Mouse (Mus musculus) midbrain, embryonic 12.5 days (tissue): Measurements from ENCODE around the gene Lrp2bp. TPM values are rescaled to one million over a fixed set of nuclear protein-coding genes. Genes with fewer than 3 reads are reported as not detected.

Experiments used
- ATAC-seq: fragments of 200-750 bp; cut with Nextera tagmentation; 2 replicates; pipeline ENCODE4 v1.8.0; 2017; ENCODE audit warnings: low read depth, moderate TSS enrichment, moderate library complexity; ENCODE audit not compliant: low FRiP score
- H3K27ac ChIP-seq: fragments of 300-500 bp; sonication (generic); replicated peaks from 2 replicates; pipeline ENCODE4 v1.5.1; 2016; ENCODE audit warnings: mild to moderate bottlenecking
- H3K27me3 ChIP-seq: fragments of 300-500 bp; sonication (generic); 2 replicates; pipeline ENCODE4 v1.6.1; 2016; ENCODE audit warnings: mild to moderate bottlenecking
- H3K36me3 ChIP-seq: fragments of 300-500 bp; sonication (generic); 2 replicates; pipeline ENCODE4 v1.6.1; 2016
- H3K4me1 ChIP-seq: fragments of 300-500 bp; sonication (generic); 2 replicates; pipeline ENCODE4 v1.6.1; 2016
- H3K4me2 ChIP-seq: fragments of 300-500 bp; sonication (generic); replicated peaks from 2 replicates; pipeline ENCODE4 v1.6.1; 2016; ENCODE audit warnings: mild to moderate bottlenecking, moderate library complexity
- H3K4me3 ChIP-seq: fragments of 300-500 bp; sonication (generic); 2 replicates; pipeline ENCODE4 v1.5.1; 2016; ENCODE audit warnings: mild to moderate bottlenecking
- H3K9ac ChIP-seq: fragments of 300-500 bp; sonication (generic); replicated peaks from 2 replicates; pipeline ENCODE4 v1.6.1; 2016; ENCODE audit warnings: mild to moderate bottlenecking, moderate library complexity
- H3K9me3 ChIP-seq: fragments of 300-500 bp; sonication (generic); 2 replicates; pipeline ENCODE4 v1.6.1; 2016; ENCODE audit warnings: mild to moderate bottlenecking
- WGBS: fragments of 180-500 bp; shearing (Covaris S2); methylation state at CpG from one replicate; pipeline ENCODE4 v1.1.7; 2016; 5-methylcytosine and 5-hydroxymethylcytosine counted together
- polyA plus RNA-seq: library from polyadenylated mRNA; unstranded; fragments of >200 nt; fragmentation: Nextera tagmentation; extraction: Ambion mirVana; gene quantifications from 2 replicates; pipeline ENCODE4 v1.2.1, GENCODE M21; 2016

The Lrp2bp gene
- polyA plus RNA-seq, 1 experiment from 2014 or later: 0.34 TPM

GRCm38 (mm10) chr8:46040260-46040659, 41.2 kb downstream of the Lrp2bp start:
- no peak for ATAC-seq
- H3K36me3 ChIP-seq: peaks cover 14% of the 10 kb centered on the region; the same call in 1 of the 2 replicates
- no peaks in the 10 kb centered on the region for H3K4me1 ChIP-seq
- no peaks in the 10 kb centered on the region for H3K27me3 ChIP-seq
- no peak overlapping the region; the same call in 1 of the 2 replicates for H3K27ac ChIP-seq
- WGBS: 79% methylated on average over 13 of the region's 13 CpGs
- no peak overlapping the region for H3K9ac ChIP-seq
- no peaks in the 10 kb centered on the region for H3K9me3 ChIP-seq
- H3K4me2 ChIP-seq: no peak overlapping the region
- H3K4me3 ChIP-seq: no peak overlapping the region

- WGBS: 93% methylated on average over 5 of the region's 5 CpGs
- no peak overlapping the region for H3K4me3 ChIP-seq
- H3K4me2 ChIP-seq: no peak overlapping the region
- H3K27ac ChIP-seq: no peak overlapping the region
- H3K36me3 ChIP-seq: peaks cover 7% of the 10 kb centered on the region; the same call in 1 of the 2 replicates
- no peak for ATAC-seq
- H3K4me1 ChIP-seq: no peaks in the 10 kb centered on the region
- no peaks in the 10 kb centered on the region for H3K27me3 ChIP-seq
- no peaks in the 10 kb centered on the region for H3K9me3 ChIP-seq
- H3K9ac ChIP-seq: no peak overlapping the region
Observed at GRCm38 (mm10) chr8:46072798-46073197, 73.7 kb downstream of the Lrp2bp start.

GRCm38 (mm10) chr8:46073540-46074140, 74.5 kb downstream of the Lrp2bp start:
- WGBS: 76% methylated on average over 2 of the region's 2 CpGs
- Histone ChIP-seq H3K27me3 (no peaks in the 10 kb centered on the region), H3K27ac (no peak overlapping the region), H3K4me1 (no peaks in the 10 kb centered on the region), H3K9me3 (no peaks in the 10 kb centered on the region), H3K36me3 (0 out of 2 replicates have a peak, but pooled peaks cover 6% of the 10 kb centered on the region), H3K4me3 (no peak overlapping the region), H3K9ac (no peak overlapping the region), H3K4me2 (no peak overlapping the region)
- ATAC-seq: no peak

- Histone ChIP-seq H3K9me3 (no peaks in the 10 kb centered on the region), H3K27ac (no peak overlapping the region), H3K27me3 (no peaks in the 10 kb centered on the region), H3K4me3 (no peak overlapping the region), H3K4me2 (no peak overlapping the region), H3K4me1 (no peaks in the 10 kb centered on the region), H3K36me3 (0 out of 2 replicates have a peak, but pooled peaks cover 10% of the 10 kb centered on the region), H3K9ac (no peak overlapping the region)
- ATAC-seq: no peak
- 95% methylated on average over 5 of the region's 5 CpGs for WGBS
Observed at GRCm38 (mm10) chr8:46075223-46075622, 76.1 kb downstream of the Lrp2bp start.

DNA sequence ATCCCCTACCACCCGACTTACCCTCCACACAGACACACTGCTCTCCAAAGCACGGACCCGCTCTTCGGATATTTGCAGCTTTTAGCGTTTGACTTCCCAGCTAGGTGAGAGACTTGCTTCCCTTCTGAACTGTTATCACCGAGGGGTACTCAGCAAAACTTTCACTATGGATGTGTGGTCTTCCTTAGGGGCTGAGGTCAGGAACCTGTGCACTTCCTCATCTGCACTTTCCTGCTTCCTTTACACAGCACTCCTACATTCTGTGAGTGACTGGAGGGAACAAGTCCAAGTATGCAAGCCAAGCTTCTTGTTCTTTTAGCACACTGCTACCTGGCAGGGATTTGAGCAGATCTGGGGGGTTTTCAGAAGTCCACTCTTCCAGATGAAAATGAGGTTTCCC, 79.8 kb downstream of the Lrp2bp start:
- Histone ChIP-seq H3K9ac (no peak overlapping the region), H3K9me3 (no peaks in the 10 kb centered on the region), H3K27me3 (no peaks in the 10 kb centered on the region), H3K4me2 (no peak overlapping the region), H3K4me1 (no peaks in the 10 kb centered on the region), H3K27ac (no peak overlapping the region), H3K36me3 (0 out of 2 replicates have a peak, but pooled peaks cover 5% of the 10 kb centered on the region), H3K4me3 (no peak overlapping the region)
- WGBS: 87% methylated on average over 6 of the region's 6 CpGs
- ATAC-seq: no peak

Other genes starting within 250 kb of the Lrp2bp start
- gene Pdlim3, start 113.8 kb upstream of the Lrp2bp start, polyA plus RNA-seq: 23.1 and 30.5 TPM in 2 replicates
- gene Ccdc110, start 64.7 kb upstream of the Lrp2bp start, polyA plus RNA-seq: not detected in 2 replicates
- gene 1700029J07Rik, start 24.1 kb upstream of the Lrp2bp start, polyA plus RNA-seq: 3.4 and 3.6 TPM in 2 replicates
- gene Ufsp2, start 23.8 kb upstream of the Lrp2bp start, polyA plus RNA-seq: 54.5 and 56.5 TPM in 2 replicates
- 21.9 and 26.8 TPM in 2 replicates for gene Ankrd37, start 6.4 kb downstream of the Lrp2bp start, polyA plus RNA-seq
- gene Cfap97, start 152.5 kb downstream of the Lrp2bp start, polyA plus RNA-seq: 25.5 and 27.6 TPM in 2 replicates
- gene Snx25, start 152.9 kb downstream of the Lrp2bp start, polyA plus RNA-seq: 4.6 and 5.3 TPM in 2 replicates
- gene Slc25a4, start 212.0 kb downstream of the Lrp2bp start, polyA plus RNA-seq: 494 and 521 TPM in 2 replicates